Mouse (Mus musculus): ENCODE measurements around the gene Gm38394. TPM values are rescaled to one million over a fixed set of nuclear protein-coding genes. Genes with fewer than 3 reads are reported as not detected.
A peak's percentile ranks its signal among the peaks of the same experiment; 100 is the strongest.
"Not testable (repeated sequence)": the region's sequence is repeated elsewhere in the genome, so short reads cannot be mapped to it uniquely, and the experiment has no call there.

The Gm38394 gene
- polyA plus RNA-seq, 1 experiment from 2014 or later: 10.4 TPM

DNA sequence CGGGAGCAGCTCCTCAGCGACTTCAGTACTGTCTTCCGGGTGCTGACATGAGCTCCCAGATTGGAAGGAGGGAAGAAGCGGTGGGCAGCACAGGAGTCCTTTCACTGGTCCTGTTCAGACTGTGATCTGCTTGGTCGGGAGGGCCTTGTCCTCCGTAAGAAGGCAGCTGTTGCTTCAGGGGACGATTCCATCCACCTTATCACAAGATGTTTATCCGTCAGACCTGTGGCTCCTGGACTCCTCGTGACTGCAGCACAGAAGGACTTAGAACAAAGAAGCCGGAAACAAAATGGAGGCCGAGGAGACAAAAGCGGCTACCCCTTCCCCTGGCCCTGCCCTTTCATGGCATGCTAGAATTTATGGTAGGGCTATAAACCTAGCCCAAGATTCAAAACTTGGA, 9.1 kb upstream of the Gm38394 start:
- H3K9me3 ChIP-seq (ENCODE audit: control insufficient read depth, low read length): no peaks in the 10 kb centered on the region
- no peak overlapping the region for H3K27ac ChIP-seq (ENCODE audit: low read depth, low read length)
- 79% methylated on average over 12 of the region's 12 CpGs for WGBS
- no peak for ATAC-seq (ENCODE audit: low FRiP score)
- H3K27me3 ChIP-seq (ENCODE audit: control insufficient read depth, insufficient read depth, low read length): no peaks in the 10 kb centered on the region
- H3K36me3 ChIP-seq (ENCODE audit: control insufficient read depth, insufficient read depth, low read length): no peaks in the 10 kb centered on the region
- no peak overlapping the region for H3K9ac ChIP-seq (ENCODE audit: low read depth, low read length)
- DNase-seq (ENCODE audit: low spot score): no peak
- H3K4me2 ChIP-seq (replicated peaks; ENCODE audit: low read depth, low read length): no peak overlapping the region
- H3K4me1 ChIP-seq (replicated peaks; ENCODE audit: control insufficient read depth, insufficient read depth, low read length): no peaks in the 10 kb centered on the region
- no peak overlapping the region for H3K4me3 ChIP-seq (ENCODE audit: low read depth, low read length)

DNA sequence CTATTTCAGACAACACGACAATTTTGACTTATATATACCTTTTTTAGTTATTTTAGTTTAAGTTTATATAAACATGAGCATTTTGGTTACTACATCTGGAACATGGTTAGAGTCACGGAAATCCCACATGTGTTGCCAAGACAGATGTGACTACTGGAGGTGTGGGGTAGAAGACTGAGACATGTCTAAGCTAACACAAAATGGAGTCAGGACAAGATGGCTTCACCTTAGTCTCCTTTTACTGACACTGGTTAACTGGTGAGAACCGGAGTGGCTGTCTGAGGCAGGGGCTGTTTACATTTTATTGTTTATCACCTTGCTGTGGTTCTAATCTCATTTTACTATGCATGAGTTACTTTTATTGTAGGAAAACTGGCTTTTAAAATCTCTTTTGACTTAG, 7.5 kb upstream of the Gm38394 start:
- WGBS: 87% methylated on average over 3 of the region's 3 CpGs
- no peak for ATAC-seq (ENCODE audit: low FRiP score)
- H3K9me3 ChIP-seq (ENCODE audit: control insufficient read depth, low read length): no peaks in the 10 kb centered on the region
- no peak for DNase-seq (ENCODE audit: low spot score)
- H3K27me3 ChIP-seq (ENCODE audit: control insufficient read depth, insufficient read depth, low read length): no peaks in the 10 kb centered on the region
- no peaks in the 10 kb centered on the region for H3K36me3 ChIP-seq (ENCODE audit: control insufficient read depth, insufficient read depth, low read length)
- no peak overlapping the region for H3K9ac ChIP-seq (ENCODE audit: low read depth, low read length)
- no peak overlapping the region for H3K27ac ChIP-seq (ENCODE audit: low read depth, low read length)
- no peak overlapping the region for H3K4me3 ChIP-seq (ENCODE audit: low read depth, low read length)
- H3K4me2 ChIP-seq (replicated peaks; ENCODE audit: low read depth, low read length): no peak overlapping the region
- H3K4me1 ChIP-seq (replicated peaks; ENCODE audit: control insufficient read depth, insufficient read depth, low read length): no peaks in the 10 kb centered on the region

DNA sequence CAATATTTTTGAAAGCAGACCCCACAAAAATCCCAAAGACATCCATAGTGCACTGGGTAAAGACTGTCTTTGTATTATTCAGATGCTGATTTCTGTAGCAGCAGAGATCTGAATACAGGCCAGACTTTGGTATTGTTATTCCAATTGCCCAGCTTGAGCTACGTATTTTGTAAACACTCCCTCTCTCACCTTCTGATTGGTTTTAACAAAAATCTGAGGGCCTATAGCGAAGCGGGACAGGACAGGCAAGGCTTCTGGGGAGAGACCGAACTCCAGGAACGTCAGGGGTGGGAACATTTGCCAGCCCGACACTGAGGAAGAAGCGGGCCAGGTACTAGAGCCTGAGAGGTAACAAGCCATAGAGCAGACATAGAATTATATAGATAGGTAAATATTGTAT, 6.6 kb upstream of the Gm38394 start:
- WGBS: 32% methylated on average over 7 of the region's 7 CpGs
- DNase-seq (ENCODE audit: low spot score) (no peak), ATAC-seq (ENCODE audit: low FRiP score) (no peak)
- Histone ChIP-seq H3K27me3 (ENCODE audit: control insufficient read depth, insufficient read depth, low read length) (no peaks in the 10 kb centered on the region), H3K36me3 (ENCODE audit: control insufficient read depth, insufficient read depth, low read length) (no peaks in the 10 kb centered on the region), H3K4me2 (replicated peaks; ENCODE audit: low read depth, low read length) (no peak overlapping the region), H3K4me1 (replicated peaks; ENCODE audit: control insufficient read depth, insufficient read depth, low read length) (no peaks in the 10 kb centered on the region), H3K27ac (ENCODE audit: low read depth, low read length) (no peak overlapping the region), H3K4me3 (ENCODE audit: low read depth, low read length) (no peak overlapping the region), H3K9me3 (ENCODE audit: control insufficient read depth, low read length) (no peaks in the 10 kb centered on the region), H3K9ac (ENCODE audit: low read depth, low read length) (no peak overlapping the region)

DNA sequence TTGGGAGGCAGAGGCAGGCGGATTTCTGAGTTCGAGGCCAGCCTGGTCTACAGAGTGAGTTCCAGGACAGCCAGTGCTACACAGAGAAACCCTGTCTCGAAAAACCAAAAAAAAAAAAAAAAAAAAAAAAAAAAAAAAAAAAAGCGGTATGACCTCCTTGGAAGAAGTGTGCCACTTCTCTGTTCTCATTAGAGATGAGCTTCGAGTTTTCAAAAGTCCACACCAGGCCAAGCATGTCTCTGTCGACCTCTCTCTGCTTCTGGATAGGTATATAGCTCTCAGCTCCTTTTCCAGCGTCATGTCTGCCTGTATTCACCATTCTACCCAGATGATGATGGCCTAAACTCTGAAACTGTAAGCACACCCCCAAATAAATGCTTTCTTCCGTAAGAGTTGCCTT, 4.6 kb upstream of the Gm38394 start:
- not testable (repeated sequence) for H3K4me3 ChIP-seq (ENCODE audit: low read depth, low read length); ATAC-seq (ENCODE audit: low FRiP score); H3K9ac ChIP-seq (ENCODE audit: low read depth, low read length); H3K4me1 ChIP-seq (replicated peaks; ENCODE audit: control insufficient read depth, insufficient read depth, low read length); DNase-seq (ENCODE audit: low spot score); H3K27ac ChIP-seq (ENCODE audit: low read depth, low read length); H3K36me3 ChIP-seq (ENCODE audit: control insufficient read depth, insufficient read depth, low read length); H3K4me2 ChIP-seq (replicated peaks; ENCODE audit: low read depth, low read length); H3K27me3 ChIP-seq (ENCODE audit: control insufficient read depth, insufficient read depth, low read length); H3K9me3 ChIP-seq (ENCODE audit: control insufficient read depth, low read length)
- WGBS: 76% methylated on average over 8 of the region's 8 CpGs

DNA sequence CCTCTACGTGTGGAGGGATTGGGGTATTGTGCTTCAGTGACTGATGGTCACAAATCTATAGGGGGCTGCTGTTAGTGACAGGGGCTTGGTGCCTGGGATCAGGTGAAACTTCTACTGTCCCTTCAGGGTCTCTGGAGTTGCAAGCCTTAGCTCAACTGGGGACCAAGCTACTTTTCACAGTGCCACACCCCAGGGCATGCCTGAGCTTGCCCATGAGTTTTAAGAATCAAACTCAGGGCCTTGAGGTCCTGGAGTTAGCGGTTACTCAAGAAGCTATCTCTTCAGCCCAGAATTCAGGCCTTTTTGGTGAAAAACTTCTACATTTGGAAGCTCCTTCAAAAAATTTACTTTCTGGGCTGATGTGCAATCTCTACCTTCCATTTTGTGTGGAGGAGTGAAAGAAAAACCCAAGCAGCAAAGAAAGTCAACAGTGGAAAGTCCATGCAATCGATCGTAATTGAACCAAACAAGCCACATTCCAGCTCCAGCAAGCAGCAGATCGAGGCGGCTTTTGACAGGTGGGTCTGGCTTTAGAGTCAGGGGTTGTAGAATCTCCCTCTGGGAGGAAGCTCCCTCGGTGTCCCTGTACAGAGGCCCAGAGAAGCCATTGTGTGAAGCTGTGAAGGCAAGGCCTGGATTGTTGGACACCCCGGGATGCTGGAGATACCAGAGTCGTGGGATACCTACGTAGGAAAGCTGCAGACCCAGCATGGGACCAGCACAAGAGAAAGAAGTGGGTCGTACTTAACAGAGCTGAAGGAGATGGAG, 3.3 kb upstream of the Gm38394 start:
- Histone ChIP-seq H3K27me3 (ENCODE audit: control insufficient read depth, insufficient read depth, low read length) (no peaks in the 10 kb centered on the region), H3K27ac (ENCODE audit: low read depth, low read length) (no peak overlapping the region), H3K4me3 (ENCODE audit: low read depth, low read length) (no peak overlapping the region), H3K36me3 (ENCODE audit: control insufficient read depth, insufficient read depth, low read length) (no peaks in the 10 kb centered on the region), H3K9me3 (ENCODE audit: control insufficient read depth, low read length) (no peaks in the 10 kb centered on the region), H3K4me2 (replicated peaks; ENCODE audit: low read depth, low read length) (no peak overlapping the region), H3K9ac (ENCODE audit: low read depth, low read length) (no peak overlapping the region), H3K4me1 (replicated peaks; ENCODE audit: control insufficient read depth, insufficient read depth, low read length) (no peaks in the 10 kb centered on the region)
- 63% methylated on average over 11 of the region's 11 CpGs for WGBS
- ATAC-seq (ENCODE audit: low FRiP score) (no peak), DNase-seq (ENCODE audit: low spot score) (no peak)

DNA sequence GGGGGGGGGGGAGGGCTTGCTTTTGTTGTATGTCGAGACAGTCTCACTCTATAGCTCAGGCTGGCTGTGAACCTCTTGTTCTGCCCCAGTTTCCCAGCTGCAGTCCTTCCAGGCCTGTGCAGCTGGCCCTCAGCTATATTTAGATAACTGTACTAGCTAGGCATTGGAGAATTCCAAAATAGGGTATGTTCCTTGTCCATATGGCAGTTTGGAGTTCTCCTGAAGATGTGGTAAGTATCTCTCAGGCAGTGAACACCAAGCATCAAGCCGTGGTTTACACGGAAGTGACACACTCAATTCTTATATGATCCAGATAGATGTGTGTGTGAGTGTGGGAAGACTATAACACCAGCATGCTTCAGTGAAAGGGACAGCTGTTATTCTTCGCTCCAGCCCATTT, 2.3 kb upstream of the Gm38394 start:
- DNase-seq (ENCODE audit: low spot score) (no peak), ATAC-seq (ENCODE audit: low FRiP score) (no peak)
- 84% methylated on average over 4 of the region's 4 CpGs for WGBS
- Histone ChIP-seq H3K9ac (ENCODE audit: low read depth, low read length) (no peak overlapping the region), H3K4me2 (replicated peaks; ENCODE audit: low read depth, low read length) (no peak overlapping the region), H3K27ac (ENCODE audit: low read depth, low read length) (no peak overlapping the region), H3K9me3 (ENCODE audit: control insufficient read depth, low read length) (no peaks in the 10 kb centered on the region), H3K4me1 (replicated peaks; ENCODE audit: control insufficient read depth, insufficient read depth, low read length) (no peaks in the 10 kb centered on the region), H3K4me3 (ENCODE audit: low read depth, low read length) (no peak overlapping the region), H3K36me3 (ENCODE audit: control insufficient read depth, insufficient read depth, low read length) (no peaks in the 10 kb centered on the region), H3K27me3 (ENCODE audit: control insufficient read depth, insufficient read depth, low read length) (no peaks in the 10 kb centered on the region)

DNA sequence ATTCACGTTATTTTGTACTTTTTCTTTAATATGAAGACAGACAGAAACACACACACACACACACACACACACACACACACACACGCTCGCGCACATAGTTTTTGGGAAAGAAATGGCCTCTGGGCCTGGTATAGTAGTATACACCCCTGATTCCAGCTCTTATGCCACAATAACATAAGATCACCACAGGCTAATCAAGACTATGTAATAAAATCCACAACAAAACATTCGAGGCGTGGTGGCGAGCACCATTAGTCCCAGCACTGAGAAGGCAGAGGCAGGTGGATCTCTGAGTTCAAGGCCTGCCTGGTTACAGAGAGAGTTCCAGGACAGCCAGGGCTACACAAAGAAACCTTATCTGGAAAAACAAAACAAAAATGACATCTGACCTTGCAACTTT, 1.8 kb upstream of the Gm38394 start:
- H3K27ac ChIP-seq (ENCODE audit: low read depth, low read length): no peak overlapping the region
- no peaks in the 10 kb centered on the region for H3K27me3 ChIP-seq (ENCODE audit: control insufficient read depth, insufficient read depth, low read length)
- no peaks in the 10 kb centered on the region for H3K36me3 ChIP-seq (ENCODE audit: control insufficient read depth, insufficient read depth, low read length)
- WGBS: 92% methylated on average over 7 of the region's 7 CpGs
- no peak for ATAC-seq (ENCODE audit: low FRiP score)
- no peaks in the 10 kb centered on the region for H3K4me1 ChIP-seq (replicated peaks; ENCODE audit: control insufficient read depth, insufficient read depth, low read length)
- no peak overlapping the region for H3K4me2 ChIP-seq (replicated peaks; ENCODE audit: low read depth, low read length)
- no peak overlapping the region for H3K9ac ChIP-seq (ENCODE audit: low read depth, low read length)
- no peaks in the 10 kb centered on the region for H3K9me3 ChIP-seq (ENCODE audit: control insufficient read depth, low read length)
- H3K4me3 ChIP-seq (ENCODE audit: low read depth, low read length): no peak overlapping the region
- no peak for DNase-seq (ENCODE audit: low spot score)

DNA sequence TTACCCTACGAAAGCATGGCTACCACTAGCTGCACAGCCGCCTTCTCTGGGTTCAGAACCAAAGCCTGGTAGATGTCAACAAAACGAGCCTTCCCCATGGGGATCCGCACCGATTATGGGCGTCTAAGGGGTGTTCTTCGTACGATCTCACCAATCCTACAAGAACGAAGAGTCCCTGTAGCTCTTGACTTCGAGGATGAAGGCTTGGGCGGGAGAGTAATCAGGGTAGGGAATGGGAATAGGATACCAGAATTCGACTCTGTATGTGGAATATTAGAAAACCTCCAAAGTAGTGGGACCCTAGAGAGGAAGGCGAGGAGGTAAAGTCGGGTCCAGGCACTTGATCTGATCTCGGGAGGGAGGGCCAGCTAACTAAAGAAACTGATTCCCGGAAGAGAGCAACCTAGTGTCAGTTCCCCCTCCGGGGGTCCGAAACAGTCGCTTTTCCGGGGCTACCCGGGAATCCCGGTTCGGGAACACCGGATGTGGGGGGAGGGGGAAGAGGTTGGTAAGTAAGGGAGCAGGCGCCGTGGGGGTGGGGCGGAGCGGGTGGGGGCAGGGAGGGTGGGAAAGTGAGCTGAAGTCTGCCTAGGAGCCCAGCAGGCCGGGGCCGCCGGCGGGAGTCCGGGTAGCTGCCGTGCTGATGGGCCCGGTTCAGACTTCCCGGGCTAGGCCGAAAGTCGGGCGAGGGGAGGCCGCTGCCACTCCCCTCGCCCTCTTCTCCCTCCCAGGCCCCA, 484 bp downstream of the Gm38394 start, which contains the start of gene Zbed6:
Gene Zbed6 (minus strand): TSS at position 420 of the 737 bp plus-strand sequence.
- peak; percentile 90 for ATAC-seq (ENCODE audit: low FRiP score)
- no peaks in the 10 kb centered on the region for H3K9me3 ChIP-seq (ENCODE audit: control insufficient read depth, low read length)
- H3K36me3 ChIP-seq (ENCODE audit: control insufficient read depth, insufficient read depth, low read length): no peaks in the 10 kb centered on the region
- WGBS: 2% methylated on average over 36 of the region's 41 CpGs
- H3K4me3 ChIP-seq (ENCODE audit: low read depth, low read length): peak within 1 kb of the TSS; percentile 90
- peak within 1 kb of the TSS; percentile 82 for H3K4me2 ChIP-seq (replicated peaks; ENCODE audit: low read depth, low read length)
- peak within 1 kb of the TSS; percentile 74 for H3K9ac ChIP-seq (ENCODE audit: low read depth, low read length)
- no peaks in the 10 kb centered on the region for H3K4me1 ChIP-seq (replicated peaks; ENCODE audit: control insufficient read depth, insufficient read depth, low read length)
- peak; percentile 82 for DNase-seq (ENCODE audit: low spot score)
- peak within 1 kb of the TSS; percentile 90 for H3K27ac ChIP-seq (ENCODE audit: low read depth, low read length)
- no peaks in the 10 kb centered on the region for H3K27me3 ChIP-seq (ENCODE audit: control insufficient read depth, insufficient read depth, low read length)

DNA sequence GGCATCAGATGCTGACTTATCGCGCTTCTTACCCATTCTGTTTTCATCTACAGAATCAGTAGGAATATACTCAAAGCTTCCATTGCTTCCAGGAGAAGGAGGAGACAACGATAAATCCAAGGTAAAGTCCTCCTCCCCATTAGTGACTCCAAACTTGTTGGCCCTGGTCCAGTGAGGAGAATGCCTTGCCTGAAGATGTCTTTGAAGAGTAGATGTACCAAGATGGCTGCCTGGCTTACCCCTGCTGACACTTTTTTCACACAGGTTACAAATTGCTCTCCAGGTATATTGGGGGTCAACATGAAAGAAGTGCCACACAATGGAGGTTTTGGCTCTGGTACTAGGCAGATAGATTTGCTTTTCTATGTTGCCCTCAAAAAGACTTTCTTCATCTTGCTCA, 2.2 kb downstream of the Gm38394 start:
- 95% methylated on average over 3 of the region's 3 CpGs for WGBS
- Histone ChIP-seq H3K4me2 (replicated peaks; ENCODE audit: low read depth, low read length) (no peak overlapping the region), H3K4me1 (replicated peaks; ENCODE audit: control insufficient read depth, insufficient read depth, low read length) (no peaks in the 10 kb centered on the region), H3K9me3 (ENCODE audit: control insufficient read depth, low read length) (no peaks in the 10 kb centered on the region), H3K9ac (ENCODE audit: low read depth, low read length) (no peak overlapping the region), H3K27ac (ENCODE audit: low read depth, low read length) (no peak overlapping the region), H3K4me3 (ENCODE audit: low read depth, low read length) (no peak overlapping the region), H3K36me3 (ENCODE audit: control insufficient read depth, insufficient read depth, low read length) (no peaks in the 10 kb centered on the region), H3K27me3 (ENCODE audit: control insufficient read depth, insufficient read depth, low read length) (no peaks in the 10 kb centered on the region)
- DNase-seq (ENCODE audit: low spot score) (no peak), ATAC-seq (ENCODE audit: low FRiP score) (no peak)
